Mouse (Mus musculus) kidney, adult 18-20 months (tissue): ENCODE results near the gene Zfp3.
A peak's percentile ranks its signal among the peaks of the same experiment; 100 is the strongest.
"Not testable (repeated sequence)": the region's sequence is repeated elsewhere in the genome, so short reads cannot be mapped to it uniquely, and the experiment has no call there.

ENCODE experiments used
- DNase-seq: peaks from one replicate; pipeline ENCODE4 v3.0.0; 2021

Gene Zfp3

GRCm38 (mm10) chr11:70762641-70763040 lies 1.4 kb upstream of the Zfp3 start:
- DNase-seq, result no peak

DNA sequence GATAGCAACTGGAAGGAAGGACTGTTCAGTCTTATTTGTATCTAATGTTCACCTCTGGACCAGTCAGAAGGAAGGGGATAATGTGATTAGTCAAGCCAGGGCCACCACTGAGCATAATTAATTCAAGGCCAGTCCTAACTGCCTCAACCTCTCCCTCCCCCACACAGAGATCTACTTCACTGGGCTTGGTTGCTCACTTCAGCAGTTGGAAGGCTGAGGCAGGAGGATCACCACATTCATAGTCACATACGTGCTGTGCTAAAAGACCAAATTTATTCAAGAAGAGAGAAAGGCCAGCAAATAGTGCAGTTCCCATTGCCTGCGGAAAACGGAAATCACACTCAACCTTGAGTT lies 450 bp upstream of the Zfp3 start:
- peak; percentile 2 for DNase-seq

- DNase-seq, result no peak
Measured at GRCm38 (mm10) chr11:70765776-70766445, 1.9 kb downstream of the Zfp3 start.

GRCm38 (mm10) chr11:70770804-70771203 lies 6.8 kb downstream of the Zfp3 start:
- no peak for DNase-seq

- DNase-seq, result peak; percentile 67
Measured at GRCm38 (mm10) chr11:70776830-70777571, 13.0 kb downstream of the Zfp3 start.

GRCm38 (mm10) chr11:70777634-70778033 lies 13.6 kb downstream of the Zfp3 start:
- DNase-seq, result no peak

GRCm38 (mm10) chr11:70778058-70778457 lies 14.0 kb downstream of the Zfp3 start:
- not testable (repeated sequence) for DNase-seq

- no peak for DNase-seq
Measured at GRCm38 (mm10) chr11:70785908-70786307, 21.9 kb downstream of the Zfp3 start.

DNA sequence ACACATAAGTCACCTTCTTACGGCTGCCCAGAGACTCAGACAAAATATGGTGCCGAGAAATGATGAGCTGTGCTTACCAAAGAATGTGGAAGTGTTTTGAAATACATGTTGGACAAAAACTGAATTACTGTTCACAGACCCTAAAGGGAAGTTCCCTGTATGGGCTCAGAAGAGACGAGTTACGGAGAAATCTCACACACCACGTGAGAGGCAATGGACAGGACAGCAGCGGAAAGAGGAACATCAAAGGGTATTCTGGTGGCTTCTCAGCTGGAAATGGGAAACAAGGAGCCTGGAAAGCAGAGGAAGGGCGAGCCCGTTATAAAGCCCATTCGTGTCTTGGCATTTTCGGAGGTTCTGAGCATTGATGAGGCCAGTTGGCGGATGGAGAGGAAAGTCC lies 23.0 kb downstream of the Zfp3 start:
- no peak for DNase-seq

DNA sequence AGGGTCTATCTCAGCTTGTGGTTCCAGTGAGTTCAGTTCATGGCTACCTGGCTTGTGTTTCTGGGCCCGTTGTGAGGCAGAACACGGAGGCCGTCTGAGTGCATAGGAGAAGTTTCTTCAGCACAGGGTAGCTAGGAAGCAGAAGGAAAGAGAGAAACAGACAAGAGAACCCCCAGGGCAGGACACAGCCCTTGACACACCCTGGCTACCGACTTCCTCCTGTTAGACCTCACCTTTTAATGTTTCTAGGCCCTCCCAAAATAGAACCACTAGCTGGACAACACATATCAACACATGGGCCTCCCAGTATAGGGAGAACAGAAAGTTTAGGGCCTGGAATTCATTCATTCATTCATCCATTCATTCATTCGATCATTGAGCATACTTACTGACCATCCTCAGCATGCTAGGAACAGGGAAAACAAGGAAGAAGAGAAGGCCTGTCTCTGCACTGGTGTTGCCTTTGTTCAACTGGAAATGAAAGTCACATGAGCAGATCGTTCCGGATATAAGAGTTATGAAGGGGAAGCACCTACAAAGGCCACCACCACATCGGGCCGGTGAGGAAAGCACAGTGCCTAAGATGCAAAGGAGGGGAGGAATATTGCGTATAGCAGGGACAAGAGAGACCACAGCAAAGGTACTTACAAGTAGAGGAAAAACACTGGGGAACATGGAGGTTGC lies 25.1 kb downstream of the Zfp3 start:
- no peak for DNase-seq

DNA sequence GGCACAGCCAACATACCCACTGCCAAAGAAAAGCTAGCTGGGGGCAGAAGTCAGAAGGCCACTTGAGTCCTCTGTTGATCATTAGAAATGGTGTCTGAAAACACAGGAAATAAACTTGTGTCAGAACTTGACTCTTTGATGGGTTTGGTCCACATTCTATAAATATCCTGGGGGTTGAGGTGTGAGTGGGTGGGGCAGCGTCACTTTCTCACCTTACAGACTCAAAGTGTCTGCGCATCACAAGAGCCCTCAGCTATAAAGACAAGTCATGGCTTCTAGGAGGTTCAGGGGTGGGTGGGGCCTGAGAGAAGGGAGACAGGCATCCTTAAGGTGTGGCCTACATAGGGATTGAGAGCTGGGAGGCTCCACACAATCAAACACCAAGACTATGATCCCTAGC lies 26.4 kb downstream of the Zfp3 start:
- no peak for DNase-seq

DNA sequence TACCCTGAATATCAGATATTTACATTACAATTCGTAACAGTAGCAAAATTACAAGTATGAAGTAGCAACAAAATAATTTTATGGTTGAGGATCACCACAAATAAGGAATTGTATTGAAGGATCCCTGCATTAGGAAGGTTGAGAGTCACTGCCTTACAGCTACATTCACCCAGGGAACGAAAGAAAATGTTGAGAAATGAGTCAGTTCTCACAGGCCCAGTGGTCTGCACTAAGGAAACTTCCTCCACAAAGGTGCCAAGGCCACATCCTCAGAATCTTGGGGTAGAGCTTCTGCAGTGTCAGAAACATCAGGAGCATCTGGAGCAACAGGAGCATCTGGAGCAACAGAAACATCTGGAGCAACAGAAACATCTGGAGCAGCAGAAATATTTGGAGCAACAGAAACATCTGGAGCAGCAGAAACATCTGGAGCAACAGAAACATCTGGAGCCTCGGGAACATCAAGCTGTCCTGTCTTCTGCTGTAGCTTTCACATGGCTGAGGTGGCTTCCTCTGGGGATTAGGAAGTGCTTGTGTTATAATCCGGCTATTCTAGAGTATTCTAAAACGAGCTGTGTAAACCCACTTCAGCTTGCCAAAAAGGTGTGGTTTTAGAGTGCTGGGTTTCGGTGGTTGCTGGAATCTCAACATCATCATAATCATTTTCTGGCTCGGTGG lies 27.0 kb downstream of the Zfp3 start:
- DNase-seq, result no peak

- no peak for DNase-seq
Measured at GRCm38 (mm10) chr11:70791676-70792075, 27.7 kb downstream of the Zfp3 start.

GRCm38 (mm10) chr11:70792409-70792808 lies 28.4 kb downstream of the Zfp3 start:
- DNase-seq, result no peak

DNA sequence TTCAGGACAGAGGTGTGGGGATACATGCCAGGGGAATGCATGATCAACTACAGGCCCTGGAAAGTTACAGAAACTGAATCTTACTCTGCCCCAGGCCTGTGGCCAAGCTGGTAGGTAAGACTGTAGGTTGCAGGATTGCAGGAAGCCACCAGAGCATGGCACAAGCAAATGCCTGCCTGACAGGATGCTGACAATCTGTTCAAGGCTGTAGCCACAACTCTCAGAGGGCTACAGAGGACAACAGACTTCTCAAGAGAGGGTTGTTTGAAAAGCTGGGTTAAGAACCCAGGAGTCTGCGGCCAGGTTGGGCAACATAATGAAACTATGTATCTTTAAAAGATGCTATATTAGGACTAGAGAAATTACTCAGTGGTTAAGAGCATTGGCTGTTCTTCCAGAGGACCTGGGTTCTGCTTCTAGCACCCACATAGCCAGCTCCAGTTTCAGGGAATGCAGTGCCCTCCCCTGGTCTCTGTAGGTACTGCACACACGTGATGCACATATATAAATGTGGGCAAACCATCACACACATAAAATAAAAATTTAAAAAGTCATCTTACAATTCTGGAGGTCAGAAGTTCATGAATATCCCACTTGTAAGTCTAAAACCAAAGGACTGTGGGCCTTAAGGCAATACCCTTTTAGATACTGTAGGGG lies 38.3 kb downstream of the Zfp3 start:
- no peak for DNase-seq

DNA sequence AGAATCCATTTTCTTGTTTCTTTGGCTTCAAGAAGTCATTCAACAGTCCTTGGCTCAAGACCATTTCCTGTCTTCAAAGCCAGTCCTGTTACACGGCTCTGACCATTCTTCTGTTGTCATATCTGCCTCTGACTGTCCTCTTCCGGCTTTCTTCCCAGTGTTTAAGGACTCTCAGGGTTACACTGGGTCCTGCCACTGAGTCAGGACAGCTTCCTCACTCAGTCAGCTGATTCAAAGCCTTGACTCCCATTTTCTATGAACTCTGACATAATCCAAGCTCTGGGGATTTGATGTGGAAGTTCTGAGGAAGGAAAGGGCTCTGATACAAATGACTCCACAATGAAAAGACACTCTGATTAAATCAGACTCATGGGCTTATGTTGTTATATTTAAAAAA lies 38.9 kb downstream of the Zfp3 start:
- no peak for DNase-seq

DNA sequence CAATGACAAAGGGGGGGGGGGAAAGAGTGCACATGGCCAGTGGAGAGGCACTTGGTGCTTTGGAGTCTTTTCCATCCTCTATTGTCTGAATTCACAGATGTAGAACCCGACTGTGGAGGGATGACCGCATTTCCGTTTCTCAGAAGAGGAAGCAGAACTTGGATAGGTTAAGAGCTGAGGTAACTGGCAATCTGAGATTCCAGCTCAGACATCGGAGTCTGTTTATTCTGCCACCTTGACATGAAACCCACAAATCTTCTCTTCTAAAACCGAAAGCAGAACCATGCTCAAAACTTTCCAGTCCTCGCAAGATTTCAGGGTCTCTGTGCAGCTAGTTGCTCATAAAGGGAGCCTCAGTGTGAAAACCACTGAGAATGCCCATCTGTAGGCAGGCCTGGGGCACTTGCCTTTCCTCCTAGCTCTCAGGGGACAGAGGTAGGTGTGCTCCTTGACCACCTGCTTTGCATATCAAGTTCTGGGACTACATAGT lies 39.7 kb downstream of the Zfp3 start:
- no peak for DNase-seq

DNA sequence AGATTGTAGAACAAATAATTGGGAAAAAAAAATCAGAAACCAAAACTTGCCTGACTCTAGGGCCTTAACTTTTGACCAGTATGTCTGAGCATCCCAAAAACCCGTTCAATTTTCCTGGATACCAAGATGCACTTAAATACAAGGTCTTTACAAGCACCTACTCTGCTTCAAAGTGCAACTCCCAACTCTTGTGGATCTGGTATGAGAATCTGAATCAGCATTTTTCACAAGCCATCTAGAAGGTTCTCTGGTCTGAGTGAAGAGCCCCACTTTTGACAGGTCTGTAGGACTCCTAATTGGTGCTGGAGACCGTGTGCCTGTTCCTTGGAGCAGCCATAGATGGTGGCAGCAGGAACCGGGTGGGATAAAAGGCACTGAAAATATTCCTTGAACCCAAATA lies 40.4 kb downstream of the Zfp3 start:
- DNase-seq, result no peak

- no peak for DNase-seq
Measured at GRCm38 (mm10) chr11:70805641-70806175, 41.7 kb downstream of the Zfp3 start.

DNA sequence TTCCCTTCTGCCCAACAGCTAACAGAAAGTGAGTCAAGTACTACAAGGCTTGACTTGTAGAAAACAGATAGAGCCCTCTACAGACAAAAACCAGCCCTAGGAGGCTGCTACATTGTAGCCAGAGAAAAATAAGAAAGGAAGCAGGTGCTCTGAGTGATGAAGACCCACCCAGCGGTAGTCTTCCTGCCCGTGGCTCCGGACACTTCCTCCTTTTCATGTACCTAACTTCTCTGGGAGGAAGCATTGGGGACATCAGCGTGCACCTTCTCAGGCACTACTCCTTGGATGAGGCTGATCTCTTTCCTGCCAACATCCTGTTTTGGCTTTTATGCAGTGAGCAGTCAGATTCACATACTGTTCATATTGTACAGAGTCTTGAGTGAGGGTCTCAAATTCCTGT lies 42.7 kb downstream of the Zfp3 start:
- DNase-seq, result no peak

- no peak for DNase-seq
Measured at GRCm38 (mm10) chr11:70807630-70808029, 43.6 kb downstream of the Zfp3 start.

DNA sequence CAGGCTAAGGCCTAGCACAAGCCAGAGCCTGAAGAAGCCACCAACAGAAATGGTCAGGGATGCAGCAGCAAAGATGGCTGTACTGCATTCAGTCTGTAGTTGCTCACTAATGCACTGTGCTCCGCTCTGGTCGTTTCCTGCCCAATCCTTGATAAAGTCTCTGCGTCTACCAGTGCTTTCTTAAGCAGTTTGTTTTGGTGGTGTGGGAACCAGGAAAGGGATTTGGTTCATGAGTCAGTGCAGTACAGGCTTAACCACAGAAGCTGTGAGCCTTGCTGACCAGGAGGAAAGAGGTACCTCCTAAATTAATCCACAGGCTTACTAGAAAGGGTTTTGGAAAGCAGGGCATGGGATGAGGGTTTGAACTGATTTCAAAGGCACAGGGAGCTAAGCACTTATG lies 44.1 kb downstream of the Zfp3 start:
- no peak for DNase-seq

GRCm38 (mm10) chr11:70809011-70809410 lies 45.0 kb downstream of the Zfp3 start:
- DNase-seq, result no peak
